In genomic region chr2:46669517-46670291, GRCm38 (mm10) we compare ENCODE assay signal across 18 mouse cellular contexts.
DNase-seq lines count a peak whose midpoint lies in the region; ATAC-seq and TF ChIP-seq lines count a peak whose summit lies in the region.
"Had no signal": no experiment of that assay in that cellular context is flagged by ENCODE, and none has a peak within 500 bp of the region (broad histone marks: within the 10 kb centered on the region; RNA-seq: fewer than 3 reads in every experiment).

No protein-coding gene starts in this region.

- peak; percentile 66; the same call in 1 of the 2 replicates for ATAC-seq in lung, embryonic 14.5 days (ENCODE audit: insufficient read depth)
- peak; percentile 82 for ATAC-seq in hindbrain, embryonic 15.5 days (ENCODE audit: low FRiP score, low read depth)
- ATAC-seq in midbrain, embryonic 16.5 days: peak; percentile 65; the same call in 1 of the 2 replicates
- ATAC-seq: forebrain, postnatal 0 days had no signal

- H3K36me3 ChIP-seq in lung, embryonic 14.5 days (ENCODE audit: insufficient read depth): no peaks in the 10 kb centered on the region
- H3K36me3 ChIP-seq in hindbrain, embryonic 15.5 days: no peaks in the 10 kb centered on the region
- no peaks in the 10 kb centered on the region for H3K36me3 ChIP-seq in midbrain, embryonic 16.5 days (ENCODE audit: control insufficient read depth, insufficient read depth, low read length)
- H3K36me3 ChIP-seq: heart, embryonic 15.5 days; limb, embryonic 10.5 days; liver, embryonic 15.5 days had no signal

- no peak overlapping the region for H3K9ac ChIP-seq in lung, embryonic 14.5 days
- no peak overlapping the region for H3K9ac ChIP-seq in hindbrain, embryonic 15.5 days
- H3K9ac ChIP-seq in midbrain, embryonic 16.5 days (ENCODE audit: low read depth, low read length): no peak overlapping the region
- H3K9ac ChIP-seq: forebrain, postnatal 0 days; heart, embryonic 15.5 days; liver, embryonic 15.5 days had no signal

- H3K4me1 ChIP-seq in lung, embryonic 14.5 days (ENCODE audit: insufficient read depth): no peaks in the 10 kb centered on the region
- H3K4me1 ChIP-seq in hindbrain, embryonic 15.5 days (replicated peaks): peaks cover 11% of the 10 kb centered on the region
- H3K4me1 ChIP-seq in midbrain, embryonic 16.5 days (ENCODE audit: control insufficient read depth, insufficient read depth, low read length): peaks cover 10% of the 10 kb centered on the region
- H3K4me1 ChIP-seq: heart, embryonic 15.5 days; liver, embryonic 15.5 days had no signal

- H3K27ac ChIP-seq in lung, embryonic 14.5 days (ENCODE audit: low read depth): no peak overlapping the region
- H3K27ac ChIP-seq in hindbrain, embryonic 15.5 days (replicated peaks): no peak overlapping the region
- no peak overlapping the region for H3K27ac ChIP-seq in midbrain, embryonic 16.5 days (ENCODE audit: low read length)
- H3K27ac ChIP-seq: heart, embryonic 15.5 days; kidney, postnatal 0 days; limb, embryonic 10.5 days; liver, embryonic 15.5 days had no signal

- no peak for TF ChIP-seq CTCF in lung, embryonic 14.5 days (IDR thresholded peaks at IDR 0.05; ENCODE audit: low read depth)

- no peaks in the 10 kb centered on the region for H3K27me3 ChIP-seq in lung, embryonic 14.5 days (ENCODE audit: insufficient read depth, low read length)
- no peaks in the 10 kb centered on the region for H3K27me3 ChIP-seq in hindbrain, embryonic 15.5 days
- H3K27me3 ChIP-seq in midbrain, embryonic 16.5 days (ENCODE audit: control insufficient read depth, insufficient read depth, low read depth, low read length): no peaks in the 10 kb centered on the region
- H3K27me3 ChIP-seq: heart, embryonic 15.5 days; liver, embryonic 15.5 days had no signal

- peak; percentile 68 for DNase-seq in lung, embryonic 14.5 days
- DNase-seq in lung, postnatal 14 days: no peak
- peak; percentile 43 for DNase-seq in embryo, embryonic 11 days
- DNase-seq in ovary, adult 18-20 months (ENCODE audit: low spot score): no peak
- DNase-seq in adrenal gland, postnatal 36 days: no peak
- DNase-seq in left cerebral cortex, postnatal 10 days (ENCODE audit: extremely low spot score in 1 of 2, low spot score in 2 of 2): no peak
- DNase-seq: adrenal gland, postnatal 25 days; B cell, adult 2 months; cerebellum, postnatal 36 days; forebrain, postnatal 0 days; thymus, adult 18-20 months had no signal

- intact Hi-C loops in left cerebral cortex, postnatal 10 days (cut with DNase I): no loop called here

- no peak overlapping the region for H3K4me3 ChIP-seq in lung, embryonic 14.5 days (ENCODE audit: low read depth, low read length)
- no peak overlapping the region for H3K4me3 ChIP-seq in hindbrain, embryonic 15.5 days
- no peak overlapping the region for H3K4me3 ChIP-seq in midbrain, embryonic 16.5 days (ENCODE audit: low read depth, low read length)
- H3K4me3 ChIP-seq: erythroblast, embryonic 14.5 days; heart, embryonic 15.5 days; limb, embryonic 10.5 days; liver, embryonic 15.5 days had no signal

- no peak overlapping the region for H3K4me2 ChIP-seq in lung, embryonic 14.5 days
- no peak overlapping the region for H3K4me2 ChIP-seq in hindbrain, embryonic 15.5 days
- H3K4me2 ChIP-seq in midbrain, embryonic 16.5 days (ENCODE audit: low read length): no peak overlapping the region
- H3K4me2 ChIP-seq: heart, embryonic 15.5 days; liver, embryonic 15.5 days had no signal

- no peaks in the 10 kb centered on the region for H3K9me3 ChIP-seq in lung, embryonic 14.5 days (ENCODE audit: low read depth, low read length)
- H3K9me3 ChIP-seq in hindbrain, embryonic 15.5 days: no peaks in the 10 kb centered on the region
- H3K9me3 ChIP-seq in midbrain, embryonic 16.5 days (replicated peaks; ENCODE audit: control insufficient read depth, low read length, poor library complexity, severe bottlenecking): no peaks in the 10 kb centered on the region
- H3K9me3 ChIP-seq: heart, embryonic 15.5 days; limb, embryonic 10.5 days; liver, embryonic 15.5 days had no signal

- 30% methylated on average over 13 of the region's 13 CpGs for WGBS in lung, embryonic 14.5 days
- 26% methylated on average over 13 of the region's 13 CpGs for whole genome bisulfite sequencing in hindbrain, embryonic 15.5 days
- WGBS in midbrain, embryonic 16.5 days: 34% methylated on average over 13 of the region's 13 CpGs

Comparison
In these comparisons a context has a peak if more than half of its experiments do, and no peak if none do; other contexts are left out.
1. DNase-seq: peak in lung, embryonic 14.5 days (single experiment) and embryo, embryonic 11 days (single experiment); none in lung, postnatal 14 days (single experiment), ovary, adult 18-20 months (single experiment), adrenal gland, postnatal 36 days (0 of 2) and left cerebral cortex, postnatal 10 days (0 of 2).
2. Peak in every context shown above with its lines, with median percentiles within 50 percentile points of each other: ATAC-seq.